ENCODE assay signal across 8 mouse cellular contexts in genomic region chr7:126759672-126760390, GRCm38 (mm10). TPM values are rescaled to one million over a fixed set of nuclear protein-coding genes. Genes with fewer than 3 reads are reported as not detected.
DNase-seq lines count a peak whose midpoint lies in the region; ATAC-seq and TF ChIP-seq lines count a peak whose summit lies in the region.

No protein-coding gene starts in this region.

- DNase-seq in heart, embryonic 10.5 days (ENCODE audit: low spot score) = no peak
- DNase-seq in heart, adult 8-10 months (ENCODE audit: low spot score) = no peak
- DNase-seq in G1E (ENCODE audit: low spot score) = no peak
- DNase-seq in forebrain, embryonic 14.5 days (ENCODE audit: low spot score) = no peak
- DNase-seq in ovary, adult 18-20 months (ENCODE audit: low spot score) = no peak
- DNase-seq in embryo, embryonic 10 days (ENCODE audit: low spot score) = no peak

- H3K4me1 ChIP-seq in heart, embryonic 10.5 days = peaks cover 61% of the 10 kb centered on the region
- peaks cover 45% of the 10 kb centered on the region for H3K4me1 ChIP-seq in G1E (ENCODE audit: insufficient read depth, low read depth, low read length)
- peaks cover 14% of the 10 kb centered on the region for H3K4me1 ChIP-seq in forebrain, embryonic 14.5 days (ENCODE audit: control insufficient read depth, insufficient read depth, low read length)
- peaks cover 55% of the 10 kb centered on the region for H3K4me1 ChIP-seq in liver, embryonic 15.5 days (replicated peaks)

- no peaks in the 10 kb centered on the region for H3K9me3 ChIP-seq in heart, embryonic 10.5 days
- no peaks in the 10 kb centered on the region for H3K9me3 ChIP-seq in G1E (replicated peaks)
- H3K9me3 ChIP-seq in forebrain, embryonic 14.5 days (replicated peaks; ENCODE audit: control insufficient read depth, low read length) = no peaks in the 10 kb centered on the region
- no peaks in the 10 kb centered on the region for H3K9me3 ChIP-seq in liver, embryonic 15.5 days (replicated peaks)

- ATAC-seq in G1E (ENCODE audit: extremely low read depth, insufficient number of reproducible peaks, low FRiP score, poor library complexity, severe bottlenecking) = no peak
- peak; percentile 56 for ATAC-seq in forebrain, embryonic 14.5 days
- ATAC-seq in liver, embryonic 15.5 days (ENCODE audit: insufficient read depth) = peak; percentile 19
- ATAC-seq in monocyte, adult 5-6 weeks (replicated peaks; ENCODE audit: insufficient number of reproducible peaks, low FRiP score, low TSS enrichment, poor library complexity, severe bottlenecking) = no peak

- H3K27ac ChIP-seq in heart, embryonic 10.5 days = peak overlapping the region; percentile 97
- H3K27ac ChIP-seq in forebrain, embryonic 14.5 days (ENCODE audit: low read depth, low read length) = peak overlapping the region; percentile 90
- H3K27ac ChIP-seq in liver, embryonic 15.5 days (replicated peaks) = peak overlapping the region; percentile 84

- peak overlapping the region; percentile 91 for H3K9ac ChIP-seq in forebrain, embryonic 14.5 days (ENCODE audit: low read length)
- H3K9ac ChIP-seq in liver, embryonic 15.5 days = peak overlapping the region; percentile 69

- peaks cover 24% of the 10 kb centered on the region for H3K36me3 ChIP-seq in heart, embryonic 10.5 days
- H3K36me3 ChIP-seq in G1E (replicated peaks) = peaks cover 41% of the 10 kb centered on the region
- H3K36me3 ChIP-seq in forebrain, embryonic 14.5 days (ENCODE audit: control insufficient read depth, insufficient read depth, low read length) = peaks cover 28% of the 10 kb centered on the region
- H3K36me3 ChIP-seq in liver, embryonic 15.5 days (replicated peaks) = peaks cover 18% of the 10 kb centered on the region

- under 1% methylated on average over 22 of the region's 24 CpGs for WGBS in heart, embryonic 10.5 days
- WGBS in forebrain, embryonic 14.5 days = under 1% methylated on average over 22 of the region's 24 CpGs
- WGBS in liver, embryonic 15.5 days (ENCODE audit: insufficient replicate concordance) = 0% methylated on average over 22 of the region's 24 CpGs

- peak overlapping the region; percentile 90 for H3K4me2 ChIP-seq in forebrain, embryonic 14.5 days (ENCODE audit: low read length)
- peak overlapping the region; percentile 89 for H3K4me2 ChIP-seq in liver, embryonic 15.5 days

- TF ChIP-seq CTCF in G1E (IDR thresholded peaks at IDR 0.05; ENCODE audit: low read depth, low read length) = no peak

- peak overlapping the region; percentile 94 for H3K4me3 ChIP-seq in heart, embryonic 10.5 days
- peak overlapping the region; percentile 97 for H3K4me3 ChIP-seq in G1E (ENCODE audit: low read depth, low read length)
- H3K4me3 ChIP-seq in forebrain, embryonic 14.5 days (ENCODE audit: low read depth, low read length) = peak overlapping the region; percentile 83
- H3K4me3 ChIP-seq in liver, embryonic 15.5 days (replicated peaks) = peak overlapping the region; percentile 67

- H3K27me3 ChIP-seq in heart, embryonic 10.5 days (ENCODE audit: insufficient read depth, poor library complexity, severe bottlenecking) = no peaks in the 10 kb centered on the region
- 0 out of 2 replicates have a peak, but pooled peaks cover 2% of the 10 kb centered on the region for H3K27me3 ChIP-seq in G1E (ENCODE audit: insufficient read depth, low read length)
- no peaks in the 10 kb centered on the region for H3K27me3 ChIP-seq in forebrain, embryonic 14.5 days (replicated peaks; ENCODE audit: control insufficient read depth, insufficient read depth, low read length)
- no peaks in the 10 kb centered on the region for H3K27me3 ChIP-seq in liver, embryonic 15.5 days

RNA-seq across cellular contexts. Expression of gene Mapk3, which starts 0.4 kb away (rescaled TPM):
- polyA plus RNA-seq in heart, embryonic 10.5 days (2016; fragmentation: Nextera tagmentation; extraction: Ambion mirVana) = 59.6 and 69.8 TPM in 2 replicates
- total RNA-seq in heart, adult 8-10 months (2022) = 10 to 100 TPM; 46.5 to 52.3 (median 50.4) TPM
- total RNA-seq in G1E (2014; fragmentation: Nextera tagmentation) (66.4 and 91.6 TPM in 2 replicates), G1E (2017) (18.2 and 18.4 TPM in 2 replicates)
- 65.1 and 68.8 TPM in 2 replicates for polyA plus RNA-seq in G1E (2012)
- 90.8 and 99.7 TPM in 2 replicates for polyA plus RNA-seq in forebrain, embryonic 14.5 days (2014; fragmentation: Nextera tagmentation; extraction: Ambion mirVana)
- 20.0 and 23.5 TPM in 2 replicates for polyA plus RNA-seq in liver, embryonic 15.5 days (2015; fragmentation: Nextera tagmentation; extraction: Ambion mirVana)
- total RNA-seq in monocyte, adult 5-6 weeks (2017) = 40.9 to 55.3 TPM (median 48.6 TPM) in 3 replicates

RNA-seq across cellular contexts. Expression of gene Gdpd3, which starts 6.3 kb away (rescaled TPM):
- 1.3 and 1.5 TPM in 2 replicates for polyA plus RNA-seq in heart, embryonic 10.5 days (2016; fragmentation: Nextera tagmentation; extraction: Ambion mirVana)
- total RNA-seq in heart, adult 8-10 months (2022) = 1 to 10 TPM; 1.3 to 2.2 (median 1.8) TPM
- total RNA-seq in G1E (2014; fragmentation: Nextera tagmentation) = 28.9 and 29.9 TPM in 2 replicates
- 15.4 and 17.9 TPM in 2 replicates for total RNA-seq in G1E (2017)
- 4.9 and 6.1 TPM in 2 replicates for polyA plus RNA-seq in G1E (2012)
- 1.2 and 1.3 TPM in 2 replicates for polyA plus RNA-seq in forebrain, embryonic 14.5 days (2014; fragmentation: Nextera tagmentation; extraction: Ambion mirVana)
- polyA plus RNA-seq in liver, embryonic 15.5 days (2015; fragmentation: Nextera tagmentation; extraction: Ambion mirVana) = 0.74 and 0.84 TPM in 2 replicates
- total RNA-seq in monocyte, adult 5-6 weeks (2017) = 18.3 to 26.4 TPM (median 23.7 TPM) in 3 replicates

RNA-seq across cellular contexts. Expression of gene Ypel3, which starts 16.9 kb away (rescaled TPM):
- polyA plus RNA-seq in heart, embryonic 10.5 days (2016; fragmentation: Nextera tagmentation; extraction: Ambion mirVana) = 43.4 and 66.0 TPM in 2 replicates
- 10 to 100 TPM; 46.6 to 99.6 (median 72.6) TPM for total RNA-seq in heart, adult 8-10 months (2022)
- total RNA-seq in G1E (2014; fragmentation: Nextera tagmentation) (41.6 and 86.7 TPM in 2 replicates), G1E (2017) (20.2 and 23.1 TPM in 2 replicates)
- polyA plus RNA-seq in G1E (2012) = 78.1 and 78.3 TPM in 2 replicates
- 206 and 230 TPM in 2 replicates for polyA plus RNA-seq in forebrain, embryonic 14.5 days (2014; fragmentation: Nextera tagmentation; extraction: Ambion mirVana)
- polyA plus RNA-seq in liver, embryonic 15.5 days (2015; fragmentation: Nextera tagmentation; extraction: Ambion mirVana) = 103 and 119 TPM in 2 replicates
- total RNA-seq in monocyte, adult 5-6 weeks (2017) = 139 to 175 TPM (median 161 TPM) in 3 replicates

RNA-seq across cellular contexts. Expression of gene Tbx6, which starts 21.5 kb away (rescaled TPM):
- 0.23 and 0.53 TPM in 2 replicates for polyA plus RNA-seq in heart, embryonic 10.5 days (2016; fragmentation: Nextera tagmentation; extraction: Ambion mirVana)
- total RNA-seq in heart, adult 8-10 months (2022) = under 1 TPM; 0.40 to 0.49 (median 0.42) TPM
- total RNA-seq in G1E (2014; fragmentation: Nextera tagmentation) (2.5 and 8.4 TPM in 2 replicates), G1E (2017) (0.11 and 0.29 TPM in 2 replicates)
- 0.85 and 1.1 TPM in 2 replicates for polyA plus RNA-seq in G1E (2012)
- polyA plus RNA-seq in forebrain, embryonic 14.5 days (2014; fragmentation: Nextera tagmentation; extraction: Ambion mirVana) = 0.42 and 0.47 TPM in 2 replicates
- polyA plus RNA-seq in liver, embryonic 15.5 days (2015; fragmentation: Nextera tagmentation; extraction: Ambion mirVana) = 0.50 and 0.79 TPM in 2 replicates
- total RNA-seq in monocyte, adult 5-6 weeks (2017) = 2.0 to 3.8 TPM (median 2.2 TPM) in 3 replicates

RNA-seq across cellular contexts. Expression of gene Ppp4c, which starts 32.5 kb away (rescaled TPM):
- polyA plus RNA-seq in heart, embryonic 10.5 days (2016; fragmentation: Nextera tagmentation; extraction: Ambion mirVana) = 233 and 325 TPM in 2 replicates
- total RNA-seq in heart, adult 8-10 months (2022) = 10 to 100 TPM; 32.7 to 36.8 (median 34.5) TPM
- total RNA-seq in G1E (2014; fragmentation: Nextera tagmentation) (126 and 176 TPM in 2 replicates), G1E (2017) (186 and 199 TPM in 2 replicates)
- 169 and 192 TPM in 2 replicates for polyA plus RNA-seq in G1E (2012)
- polyA plus RNA-seq in forebrain, embryonic 14.5 days (2014; fragmentation: Nextera tagmentation; extraction: Ambion mirVana) = 231 and 256 TPM in 2 replicates
- 107 and 113 TPM in 2 replicates for polyA plus RNA-seq in liver, embryonic 15.5 days (2015; fragmentation: Nextera tagmentation; extraction: Ambion mirVana)
- 235 to 253 TPM (median 240 TPM) in 3 replicates for total RNA-seq in monocyte, adult 5-6 weeks (2017)

Comparison
In these comparisons a context has a peak if more than half of its experiments do, and no peak if none do; other contexts are left out.
1. ATAC-seq: peak in forebrain, embryonic 14.5 days (single experiment) and liver, embryonic 15.5 days (single experiment); none in G1E (single experiment) and monocyte, adult 5-6 weeks (single experiment).
2. Peak in every context shown above with its lines, with median percentiles within 50 percentile points of each other: H3K27ac ChIP-seq and H3K4me3 ChIP-seq.